Mouse (Mus musculus) urinary bladder, postnatal 36 days (tissue): ENCODE measurements at regions not wholly inside any gene's neighbourhood (a gene's known extent, or its start where the extent isn't known, plus 50 kb on each side); places are given as distances from the start of the nearest gene placed in this dataset.
A peak's percentile ranks its signal among the peaks of the same experiment; 100 is the strongest.

Source experiments
- DNase-seq, 2 experiments: peaks; one replicate each; pipeline ENCODE4 v3.0.0; 2022; ENCODE audit warnings: low spot score in 2 of 2, mixed read lengths in 1 of 2

- DNase-seq: no peak
Measured at GRCm38 (mm10) chr9:50257162-50257561, 87.6 kb downstream of the Rpl10-ps3 start.

DNA sequence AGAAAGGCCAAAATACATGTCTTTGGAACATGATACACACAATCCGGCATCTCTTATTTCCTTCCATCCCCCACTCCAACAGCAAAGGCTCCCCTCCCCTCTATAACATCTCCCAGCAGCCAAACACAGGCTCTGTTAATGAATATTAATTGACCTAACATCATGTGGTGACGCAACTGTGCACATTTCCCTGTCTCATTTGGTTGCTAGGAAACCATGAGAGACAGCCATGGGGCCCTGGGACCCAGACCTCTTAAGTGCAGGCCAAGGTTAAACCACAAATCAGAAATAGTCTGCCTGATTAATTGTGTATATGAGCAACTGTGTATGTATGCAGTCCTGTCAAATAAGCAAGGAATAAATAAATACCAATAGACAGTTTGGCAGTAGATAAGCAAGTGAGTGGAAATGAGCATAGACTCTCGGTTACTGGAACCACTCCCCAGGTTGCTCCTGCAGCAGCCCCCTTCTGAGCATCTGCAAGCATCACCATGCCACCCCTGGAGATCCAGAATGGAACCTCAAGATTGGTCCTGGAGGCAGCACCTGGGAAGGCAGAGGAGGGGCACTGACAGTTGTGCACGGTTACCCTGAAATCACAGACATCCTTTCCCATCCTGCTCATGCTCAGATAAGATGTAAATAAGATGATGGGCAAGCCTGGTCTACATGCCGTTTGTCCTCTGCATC, 99.6 kb downstream of the Rpl10-ps3 start:
- DNase-seq: no peak

DNA sequence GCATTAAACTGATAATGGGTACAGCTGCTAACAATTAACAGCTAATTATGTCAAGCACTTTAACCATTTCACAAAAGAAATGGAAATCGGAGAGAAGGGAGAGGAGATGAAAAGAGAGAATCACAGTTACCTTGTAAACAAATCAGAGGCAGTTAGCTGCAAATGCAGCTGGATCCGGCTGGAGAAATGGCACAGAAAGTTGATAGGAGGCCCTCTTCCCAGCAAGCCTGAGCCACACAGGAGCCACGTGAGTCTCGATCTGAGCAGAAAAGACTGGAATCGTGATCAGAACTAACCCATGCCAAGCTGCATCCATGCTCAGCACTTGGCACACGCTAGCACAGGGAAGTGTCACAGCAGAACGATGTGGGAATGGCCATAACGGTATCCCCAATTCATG, 103.8 kb downstream of the Rpl10-ps3 start:
- no peak for DNase-seq

- DNase-seq: no peak
Measured at GRCm38 (mm10) chr9:50235908-50236307, 108.9 kb downstream of the Rpl10-ps3 start.

DNA sequence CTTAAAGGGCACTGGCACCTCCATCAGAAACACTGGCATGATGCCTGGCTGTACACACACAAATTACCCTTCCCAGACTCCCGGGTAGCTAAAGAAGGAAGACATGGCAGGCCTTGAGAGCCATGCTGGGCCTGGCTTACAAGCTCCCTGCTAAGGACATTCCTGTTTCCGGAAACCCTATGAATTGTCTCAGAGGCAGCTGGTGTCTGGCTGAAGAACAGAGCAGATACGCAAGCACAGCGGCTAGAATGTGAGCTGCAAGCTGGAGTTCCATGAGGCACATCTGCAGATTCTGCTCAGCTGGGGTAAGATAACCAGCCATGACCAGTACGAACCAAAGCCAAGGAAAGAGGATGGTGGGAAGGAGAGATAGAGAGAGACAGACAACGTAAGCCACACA, 110.1 kb downstream of the Rpl10-ps3 start:
- DNase-seq: no peak

- DNase-seq: no peak
Measured at GRCm38 (mm10) chr9:50232958-50233510, 111.7 kb downstream of the Rpl10-ps3 start.

- no peak for DNase-seq
Measured at GRCm38 (mm10) chr9:50210481-50210880, 134.3 kb downstream of the Rpl10-ps3 start.

GRCm38 (mm10) chr9:50199422-50200218, 145.1 kb downstream of the Rpl10-ps3 start:
- no peak for DNase-seq

GRCm38 (mm10) chr9:50192400-50193110, 152.2 kb downstream of the Rpl10-ps3 start:
- peak; percentile 1 to 2 for DNase-seq

- no peak for DNase-seq
Measured at GRCm38 (mm10) chr9:50191136-50191535, 153.6 kb downstream of the Rpl10-ps3 start.

DNA sequence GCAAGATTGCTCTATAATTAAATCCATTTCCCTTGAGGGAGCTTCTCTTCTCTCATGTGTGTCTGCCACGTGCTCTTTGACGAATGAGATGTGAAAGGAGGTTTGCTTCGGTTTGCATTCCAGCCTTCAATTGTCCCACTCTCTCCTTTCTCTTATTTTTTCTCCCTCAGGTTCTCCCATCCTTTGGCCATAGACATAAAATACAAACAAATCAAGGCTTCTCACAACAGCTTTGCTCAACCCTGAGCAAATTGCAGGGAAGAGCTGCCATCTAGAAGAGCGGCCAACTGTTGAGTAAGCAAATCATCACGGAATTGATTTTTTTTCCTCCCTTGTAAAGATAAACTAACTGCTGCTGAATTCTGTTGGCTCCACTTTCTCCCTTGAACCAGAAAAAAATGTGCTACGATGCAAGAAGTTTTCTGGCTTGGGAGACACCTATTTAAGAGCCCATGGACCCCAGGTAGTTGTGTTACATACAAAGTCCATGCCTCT, 156.1 kb downstream of the Rpl10-ps3 start:
- DNase-seq: peak in 1 of 2 experiments; percentile 5

- no peak for DNase-seq
Measured at GRCm38 (mm10) chr9:50181360-50181759, 163.4 kb downstream of the Rpl10-ps3 start.

GRCm38 (mm10) chr9:50176131-50176530, 168.6 kb downstream of the Rpl10-ps3 start:
- no peak for DNase-seq

GRCm38 (mm10) chr9:50171826-50172464, 172.8 kb downstream of the Rpl10-ps3 start:
- DNase-seq: peak; percentile 7 to 45

DNA sequence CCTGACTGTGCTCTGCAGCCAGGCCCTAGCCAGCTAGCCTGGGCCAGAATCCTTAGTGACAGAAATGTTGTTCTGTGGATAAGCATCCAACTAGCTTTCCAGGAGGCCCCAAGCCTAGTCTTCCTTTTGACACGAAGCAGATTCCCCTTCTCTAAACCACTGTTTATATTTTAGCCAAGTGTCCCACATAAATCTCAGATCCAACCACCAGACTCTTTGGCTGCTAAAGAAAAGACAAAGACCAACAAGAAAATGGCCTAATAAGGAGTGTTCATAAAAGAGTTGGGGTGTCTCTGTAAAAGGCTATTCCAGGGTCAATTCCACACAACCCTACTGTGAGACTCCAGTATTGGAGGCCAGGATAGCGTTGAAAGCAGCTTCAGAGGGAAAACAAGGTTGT, 173.6 kb downstream of the Rpl10-ps3 start:
- no peak for DNase-seq

DNA sequence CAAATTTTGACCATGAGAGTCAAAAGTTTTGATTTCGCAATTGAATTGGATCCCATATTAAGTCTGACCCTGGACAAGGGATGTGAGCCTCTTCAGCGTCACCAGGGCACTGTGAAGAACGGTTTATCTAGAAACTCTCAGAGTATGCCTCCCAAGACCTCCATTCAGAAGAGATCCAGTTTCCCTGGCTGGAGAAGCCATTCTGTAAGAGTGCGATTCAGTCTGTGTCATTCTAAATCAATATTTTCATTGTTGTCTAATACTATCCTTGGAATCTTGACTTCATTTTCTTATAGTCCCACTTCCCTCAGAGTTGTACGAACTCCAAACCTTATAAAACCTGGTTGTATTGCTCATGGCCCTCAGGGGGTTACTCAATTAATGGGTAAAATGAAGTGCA, 174.1 kb downstream of the Rpl10-ps3 start:
- DNase-seq: no peak

- no peak for DNase-seq
Measured at GRCm38 (mm10) chr9:50154618-50155017, 190.2 kb downstream of the Rpl10-ps3 start.

- DNase-seq: no peak
Measured at GRCm38 (mm10) chr9:50150091-50150490, 194.7 kb downstream of the Rpl10-ps3 start.

DNA sequence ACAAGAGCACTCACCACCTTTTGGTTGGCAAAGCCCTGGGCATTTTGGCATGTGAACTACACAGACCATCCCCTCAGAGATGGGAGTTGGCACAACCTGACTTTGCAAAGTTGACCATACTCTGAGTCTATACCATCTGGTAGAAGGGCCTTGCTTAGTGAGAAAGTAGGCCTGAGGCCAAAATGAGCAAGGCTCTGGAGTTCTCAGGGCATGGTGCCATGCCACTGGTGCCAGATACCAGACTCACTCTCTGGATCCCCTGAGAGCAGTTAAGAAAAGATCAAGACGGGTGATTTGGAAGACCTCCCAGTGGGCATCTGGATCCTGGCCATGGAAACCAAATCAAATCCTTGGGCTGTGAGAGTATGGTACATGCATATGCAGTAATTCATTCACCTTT, 202.0 kb downstream of the Rpl10-ps3 start:
- peak in 1 of 2 experiments; percentile 53 for DNase-seq

DNA sequence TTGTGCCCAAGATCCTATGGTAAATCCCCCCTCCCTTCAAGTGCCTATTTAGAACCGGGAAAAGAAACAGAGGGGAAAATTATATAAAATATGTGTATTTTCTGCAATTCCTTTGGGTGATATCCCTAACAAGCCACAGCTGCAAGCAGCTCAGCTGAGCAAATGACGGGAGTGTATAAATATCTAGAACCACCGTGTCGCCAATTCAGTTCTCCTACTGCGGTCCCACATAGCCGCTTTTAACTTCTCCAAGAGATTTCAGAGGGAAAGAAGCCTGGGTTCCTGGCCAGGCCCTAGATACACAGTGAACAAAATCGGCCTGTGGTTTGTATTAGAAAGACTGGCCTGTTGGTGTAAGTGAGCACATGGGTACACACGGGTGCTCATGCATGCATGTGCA, 202.7 kb downstream of the Rpl10-ps3 start:
- no peak for DNase-seq

DNA sequence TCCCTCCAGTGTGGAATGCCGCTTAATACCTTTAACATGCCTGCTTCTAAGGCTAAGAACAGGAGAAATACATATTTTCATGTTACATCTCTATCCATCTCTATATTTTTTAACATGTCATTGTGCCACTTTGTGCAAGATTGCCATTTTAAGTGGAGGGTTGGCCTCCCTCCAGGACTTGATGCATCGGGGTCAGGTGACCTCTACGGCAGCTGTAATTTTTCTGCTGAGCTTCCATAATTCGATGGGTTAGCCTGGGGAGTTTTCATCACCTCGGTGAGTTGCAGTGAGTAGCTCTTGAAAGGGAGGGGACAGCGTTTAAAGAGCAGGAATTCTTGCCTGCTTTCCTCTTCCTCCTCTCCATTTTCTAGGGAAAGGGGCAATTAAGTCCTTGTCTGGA, 203.6 kb downstream of the Rpl10-ps3 start:
- no peak for DNase-seq
